Mouse (Mus musculus): ENCODE results near the gene Tppp.
"Not testable (repeated sequence)": the region's sequence is repeated elsewhere in the genome, so short reads cannot be mapped to it uniquely, and the experiment has no call there.

Gene Tppp

DNA sequence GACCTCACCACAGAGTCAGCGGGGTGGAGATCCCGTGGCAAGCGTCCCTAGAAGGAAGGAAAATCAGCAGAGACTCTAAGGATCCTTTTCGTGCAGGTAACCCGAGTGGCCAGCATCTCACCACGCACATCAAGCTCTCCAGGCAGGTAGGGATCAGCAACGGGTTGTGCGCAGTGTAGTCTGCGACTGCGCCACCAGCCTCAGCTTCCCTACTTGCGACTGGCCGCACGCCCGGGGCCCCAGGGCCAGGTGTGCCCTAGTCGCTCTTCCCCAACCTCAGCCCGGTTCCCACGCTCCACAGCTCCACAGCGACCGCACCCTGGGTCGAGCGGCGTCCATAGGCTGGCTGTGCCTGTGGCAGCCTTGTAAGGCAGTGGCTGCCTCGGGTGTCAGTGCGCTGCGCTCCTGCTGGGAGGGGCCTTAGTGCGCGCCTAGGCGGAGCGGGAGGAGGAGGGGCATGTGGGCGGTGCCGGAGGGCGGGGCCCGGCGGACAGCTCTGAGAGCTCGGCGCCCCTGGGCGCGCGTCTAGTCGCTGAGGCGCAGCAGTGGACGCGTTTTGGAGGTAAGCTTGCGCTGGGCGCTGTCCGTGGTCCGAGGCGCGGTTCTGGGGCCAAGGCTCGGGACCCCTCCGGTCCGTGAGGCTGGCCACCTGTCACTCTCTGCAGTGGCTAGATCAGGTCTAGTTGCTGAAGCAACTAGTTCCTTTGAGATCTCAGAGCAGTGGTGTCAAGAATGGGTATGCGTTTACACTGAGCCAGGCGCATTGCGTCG, at the start of gene Tppp:
TSS of gene Tppp (plus strand) at position 460 of the 771 bp plus-strand sequence.
- DNase-seq (ENCODE audit: low spot score in 2 of 2): peak; percentile 94 to 96

DNA sequence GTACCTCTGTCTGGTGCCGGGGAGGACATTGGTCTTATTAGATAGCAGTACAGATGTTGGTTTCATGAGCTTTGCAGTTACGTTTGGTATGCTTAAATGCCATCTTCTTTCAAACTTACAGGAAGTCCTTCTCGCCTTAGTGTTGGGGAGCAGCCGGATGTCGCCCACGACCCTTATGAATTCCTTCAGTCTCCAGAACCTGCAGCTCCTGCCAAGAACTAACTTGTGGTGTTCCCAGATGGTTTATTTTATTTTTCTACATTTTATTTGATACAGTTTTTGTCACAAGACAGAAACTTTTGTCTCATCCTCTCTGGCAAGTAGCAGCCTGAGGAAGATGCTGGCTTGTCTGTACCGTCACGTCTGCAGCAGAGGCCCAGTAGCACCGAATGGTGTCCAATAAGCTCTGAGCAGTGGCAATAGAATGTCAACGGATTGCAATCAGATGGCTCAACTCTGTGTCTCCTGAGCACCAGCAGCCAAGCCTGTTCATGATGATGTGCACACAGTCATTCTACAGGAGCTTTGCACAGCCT, 49.0 kb upstream of the Tppp start:
- DNase-seq (ENCODE audit: low spot score in 2 of 2): peak; percentile 26 to 35

DNA sequence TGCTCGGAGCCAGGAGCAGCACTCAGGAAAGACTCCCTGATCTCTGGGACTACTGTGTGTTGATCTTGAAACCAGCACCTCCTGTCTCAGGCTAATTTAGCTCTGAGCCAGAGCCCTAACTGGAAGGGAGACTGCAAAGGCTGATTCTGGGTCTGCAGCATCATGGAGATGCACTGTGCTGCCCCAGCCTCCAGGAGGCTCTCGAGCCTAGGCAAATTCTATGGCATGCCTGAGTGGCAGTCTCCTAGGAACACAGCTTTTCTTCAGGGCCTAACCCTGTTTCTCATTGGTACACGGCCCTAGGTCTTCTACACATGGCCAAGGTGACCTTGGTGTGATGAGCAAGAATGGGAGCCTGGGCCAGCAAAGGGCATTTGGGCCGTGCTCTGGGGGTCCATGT, 48.0 kb upstream of the Tppp start:
- peak in 1 of 2 experiments; percentile 28 for DNase-seq (ENCODE audit: low spot score in 2 of 2)

- no peak for DNase-seq (ENCODE audit: low spot score in 2 of 2)
These were observed 45.7 kb upstream of the Tppp start, which contains the start of gene Zdhhc11 for GRCm38 (mm10) chr13:73963551-73963950. Gene Zdhhc11, plus strand, starts transcription at chr13:73963851.

DNA sequence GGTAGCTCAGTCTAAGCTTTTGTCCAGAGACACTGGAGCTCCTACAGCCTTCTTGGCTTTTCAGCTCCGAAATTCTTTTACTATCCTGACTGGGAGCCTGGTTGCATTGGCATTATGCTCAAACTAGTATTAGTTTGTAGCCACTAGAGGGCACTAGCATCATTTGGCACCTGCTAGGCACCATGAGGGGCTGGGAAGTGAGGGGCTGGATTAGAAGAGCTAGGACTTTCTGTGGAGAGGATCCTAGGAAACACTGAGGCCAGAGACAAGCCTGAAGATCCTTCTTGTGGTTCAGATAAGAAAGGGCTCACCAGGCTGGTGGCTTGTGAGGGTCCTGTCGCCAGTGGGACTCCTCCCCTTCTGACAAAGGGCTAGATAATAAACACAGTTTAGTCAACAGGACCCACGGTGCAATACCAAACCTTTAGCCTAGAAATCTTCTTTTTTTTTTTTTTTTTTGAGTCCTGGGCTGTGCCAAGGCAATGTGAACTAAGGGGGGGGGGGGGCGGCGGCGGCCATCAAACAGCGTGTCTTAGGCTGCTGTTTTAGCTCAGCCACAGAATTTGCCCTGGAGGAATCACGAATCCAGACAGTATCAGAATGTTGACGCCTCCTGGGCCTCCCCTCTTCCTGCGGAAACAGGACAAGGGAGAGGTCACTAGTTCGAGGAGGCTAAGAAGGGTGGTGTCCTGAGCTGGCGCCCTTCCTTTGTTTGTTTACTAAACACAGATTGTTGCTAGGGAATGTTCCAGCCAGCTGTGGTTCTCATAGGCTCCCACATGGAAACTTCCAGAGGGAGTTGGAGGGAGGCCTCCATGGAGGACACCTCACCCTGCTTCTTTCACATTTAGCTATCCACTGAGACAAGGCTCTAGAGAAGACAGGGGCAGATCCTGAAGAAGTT, 38.4 kb upstream of the Tppp start:
- DNase-seq (ENCODE audit: low spot score in 2 of 2): peak; percentile 28 to 50

- DNase-seq (ENCODE audit: low spot score in 2 of 2): no peak
These were observed 34.7 kb upstream of the Tppp start for GRCm38 (mm10) chr13:73974523-73974922.

GRCm38 (mm10) chr13:73976935-73977334, 32.3 kb upstream of the Tppp start:
- no peak for DNase-seq (ENCODE audit: low spot score in 2 of 2)

GRCm38 (mm10) chr13:73990325-73990724, 18.9 kb upstream of the Tppp start:
- no peak for DNase-seq (ENCODE audit: low spot score in 2 of 2)

DNA sequence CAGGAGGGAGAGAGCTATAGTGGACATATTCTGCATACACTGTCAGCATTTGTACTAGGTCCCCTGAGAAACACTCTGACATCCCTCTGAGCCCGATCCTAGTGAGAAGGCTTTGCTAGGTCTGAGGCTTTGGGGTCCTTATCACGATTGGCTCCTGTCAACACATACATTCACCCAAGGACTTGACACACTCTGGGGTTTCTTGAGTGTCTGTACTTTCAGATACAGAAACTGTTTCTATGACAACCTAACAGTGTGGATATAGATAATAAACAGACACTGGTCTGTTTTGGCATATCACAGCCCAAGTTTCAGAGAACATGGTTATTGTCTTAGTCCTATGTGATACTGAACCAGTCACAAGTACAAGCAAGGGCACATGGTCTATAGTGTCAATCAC, 18.4 kb upstream of the Tppp start:
- no peak for DNase-seq (ENCODE audit: low spot score in 2 of 2)

GRCm38 (mm10) chr13:73991267-73991666, 17.9 kb upstream of the Tppp start:
- no peak for DNase-seq (ENCODE audit: low spot score in 2 of 2)

GRCm38 (mm10) chr13:73996456-73996855, 12.8 kb upstream of the Tppp start:
- DNase-seq (ENCODE audit: low spot score in 2 of 2): no peak

GRCm38 (mm10) chr13:74000519-74000918, 8.7 kb upstream of the Tppp start:
- DNase-seq (ENCODE audit: low spot score in 2 of 2): no peak

- DNase-seq (ENCODE audit: low spot score in 2 of 2): no peak
These were observed 8.2 kb upstream of the Tppp start for GRCm38 (mm10) chr13:74000961-74001360.

DNA sequence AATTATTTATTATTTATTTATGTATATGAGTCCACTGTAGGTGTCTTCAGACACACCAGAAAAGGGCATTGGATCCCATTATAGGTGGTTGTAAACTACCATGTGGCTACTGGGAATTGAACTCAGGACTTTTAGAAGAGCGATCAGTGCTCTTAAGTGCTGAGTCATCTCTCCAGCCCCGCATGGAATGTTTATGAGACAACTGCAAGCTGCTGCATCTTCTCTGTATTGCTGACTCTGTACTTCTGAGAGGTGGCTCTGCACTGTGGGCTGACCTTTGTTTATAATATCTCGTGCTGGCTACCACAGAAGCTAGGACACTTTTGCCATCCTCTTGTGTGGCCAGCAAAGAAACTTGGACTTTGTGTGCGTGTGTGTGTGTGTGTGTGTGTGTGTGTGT, 7.7 kb upstream of the Tppp start:
- DNase-seq (ENCODE audit: low spot score in 2 of 2): no peak

GRCm38 (mm10) chr13:74006881-74007280, 2.3 kb upstream of the Tppp start:
- DNase-seq (ENCODE audit: low spot score in 2 of 2): not testable (repeated sequence)

DNA sequence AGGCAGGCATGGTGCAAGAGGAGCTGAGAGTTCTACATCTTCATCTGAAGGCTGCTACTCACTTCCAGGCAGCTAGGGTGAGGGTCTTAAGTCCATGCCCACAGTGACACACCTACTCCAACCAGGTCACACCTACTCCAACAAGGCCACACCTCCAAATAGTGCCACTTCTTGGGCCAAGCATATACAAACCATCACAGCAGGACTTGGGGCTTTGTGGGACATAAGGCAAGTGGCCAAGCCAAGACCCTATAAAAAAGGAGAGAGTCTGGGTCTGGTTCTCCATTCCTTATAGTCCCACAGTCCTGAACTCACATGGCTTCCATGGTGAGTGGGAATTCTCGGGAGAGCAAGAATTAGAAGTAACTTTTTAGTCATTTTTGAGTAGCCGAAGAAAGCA, 991 bp upstream of the Tppp start:
- not testable (repeated sequence) for DNase-seq (ENCODE audit: low spot score in 2 of 2)

GRCm38 (mm10) chr13:74009791-74010614, 796 bp downstream of the Tppp start:
- DNase-seq (ENCODE audit: low spot score in 2 of 2): peak; percentile 82 to 83

- DNase-seq (ENCODE audit: low spot score in 2 of 2): peak; percentile 68 to 74
These were observed 1.5 kb downstream of the Tppp start for GRCm38 (mm10) chr13:74010678-74011077.

DNA sequence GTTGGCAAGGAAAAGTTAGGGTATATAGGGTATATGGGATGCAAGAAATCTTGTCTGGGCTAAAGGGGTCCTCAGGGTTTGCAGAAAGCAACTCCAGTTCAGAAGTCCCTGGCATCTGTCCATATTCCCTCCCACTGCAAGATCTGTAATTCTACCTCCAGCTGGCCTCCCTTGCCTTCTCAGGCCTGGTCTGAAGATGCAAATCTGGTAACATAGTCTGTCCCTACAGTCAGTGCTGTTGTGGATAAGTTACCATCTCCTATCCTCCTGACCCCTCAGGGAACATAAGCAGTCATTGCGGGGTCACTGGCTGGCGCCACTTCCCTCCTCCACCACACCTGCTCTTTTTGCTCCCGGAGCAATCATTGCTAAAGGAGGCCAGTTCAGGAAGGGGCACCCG, 6.7 kb downstream of the Tppp start:
- no peak for DNase-seq (ENCODE audit: low spot score in 2 of 2)

DNA sequence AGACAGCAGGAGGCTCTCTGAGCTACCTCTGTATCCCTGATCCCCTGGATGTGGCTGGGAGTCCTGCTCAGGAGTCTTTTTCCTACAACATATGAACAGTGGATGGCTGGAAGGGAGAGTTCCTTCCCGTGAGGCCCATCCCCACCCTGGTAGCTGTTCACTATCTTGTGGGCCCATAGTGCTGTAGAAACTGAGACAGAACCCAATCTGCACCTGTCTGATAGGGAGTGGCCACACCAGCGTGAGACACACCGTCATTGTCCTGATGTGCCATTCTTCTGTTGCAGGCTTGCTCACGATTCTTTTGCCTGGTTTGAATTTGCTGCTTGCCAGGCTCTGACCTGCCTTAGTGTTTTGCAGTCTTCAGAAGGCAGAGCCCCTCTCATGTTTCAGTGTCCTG, 8.2 kb downstream of the Tppp start:
- no peak for DNase-seq (ENCODE audit: low spot score in 2 of 2)

DNA sequence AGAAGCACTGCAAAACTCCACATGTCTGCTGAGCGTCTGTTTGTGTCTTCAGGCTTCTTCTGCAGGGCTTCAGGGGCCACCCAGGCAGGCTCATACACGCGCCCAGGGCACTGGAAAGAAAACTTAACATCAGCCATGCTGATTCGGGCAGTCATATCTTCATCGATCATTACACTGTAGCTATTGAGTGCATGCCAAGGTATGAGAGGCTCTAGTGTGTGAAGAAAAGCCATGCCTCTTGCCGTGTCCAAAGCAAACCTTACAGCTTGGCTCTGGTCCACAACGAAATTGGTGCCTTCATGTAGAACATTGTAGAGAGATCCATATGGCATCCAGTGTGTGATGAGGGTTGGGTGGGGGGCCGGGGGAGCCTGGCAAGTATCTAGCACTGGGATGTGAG, 9.8 kb downstream of the Tppp start:
- DNase-seq (ENCODE audit: low spot score in 2 of 2): not testable (repeated sequence)
